Mouse (Mus musculus) cerebellum, adult 2 months (tissue): ENCODE results near the gene Dnah14. TPM values are rescaled to one million over a fixed set of nuclear protein-coding genes. Genes with fewer than 3 reads are reported as not detected.

ENCODE experiments used
- DNase-seq, 2 experiments: peaks; one replicate each; pipeline ENCODE4 v3.0.0; 2021
- H3K27ac ChIP-seq: fragments of 200-500 bp; 2 replicates; pipeline ENCODE4 v1.5.1; 2012; ENCODE audit warnings: low read length, control low read depth, inconsistent platforms; ENCODE audit not compliant: insufficient read depth
- H3K27me3 ChIP-seq: fragments of 200-500 bp; 2 replicates; pipeline ENCODE4 v1.6.1; 2012; ENCODE audit warnings: inconsistent platforms, mild to moderate bottlenecking, low read length, moderate library complexity; ENCODE audit not compliant: control insufficient read depth, insufficient read depth
- H3K4me1 ChIP-seq: fragments of 200-500 bp; 2 replicates; pipeline ENCODE4 v1.6.1; 2011; ENCODE audit warnings: low read length; ENCODE audit not compliant: control insufficient read depth, insufficient read depth
- H3K4me3 ChIP-seq: fragments of 200-500 bp; replicated peaks from 2 replicates; pipeline ENCODE3; 2011; ENCODE audit warnings: mild to moderate bottlenecking, low read depth, low read length, control low read depth; ENCODE audit not compliant: insufficient read depth
- CTCF ChIP-seq: fragments of 200-500 bp; IDR thresholded peaks from 2 replicates; pipeline ENCODE4 v1.5.1; 2011; ENCODE audit warnings: low read depth, mild to moderate bottlenecking, control low read depth, low read length, moderate library complexity, borderline replicate concordance; ENCODE audit not compliant: insufficient read depth
- POLR2A ChIP-seq: fragments of 200-500 bp; IDR thresholded peaks from 2 replicates; pipeline ENCODE4 v1.6.1; 2011; ENCODE audit warnings: low read length, control low read depth, borderline replicate concordance; ENCODE audit not compliant: insufficient read depth
- WGBS: fragments of 180-500 bp; shearing (Covaris S2); methylation state at CpG from one replicate; pipeline ENCODE4 v1.1.7; 2018; 5-methylcytosine and 5-hydroxymethylcytosine counted together
- polyA plus RNA-seq: library from polyadenylated mRNA; depleted of rRNA; stranded (reverse); fragments of >200 nt; gene quantifications from 2 replicates; pipeline ENCODE4 v1.2.3, GENCODE M21; 2012; rRNA removed

The Dnah14 gene
- polyA plus RNA-seq: 0.62 and 1.0 TPM in 2 replicates

GRCm38 (mm10) chr1:181576322-181576721, at the start of gene Dnah14:
Dnah14 (plus strand) TSS chr1:181576559.
- TF ChIP-seq POLR2A: no peak
- TF ChIP-seq CTCF: no peak
- Histone ChIP-seq H3K4me3 (no peak within 1 kb of the TSS), H3K27ac (no peak within 1 kb of the TSS), H3K4me1 (no peaks in the 10 kb centered on the region), H3K27me3 (no peaks in the 10 kb centered on the region)
- 76% methylated on average over 12 of the region's 12 CpGs for WGBS
- no peak for DNase-seq

DNA sequence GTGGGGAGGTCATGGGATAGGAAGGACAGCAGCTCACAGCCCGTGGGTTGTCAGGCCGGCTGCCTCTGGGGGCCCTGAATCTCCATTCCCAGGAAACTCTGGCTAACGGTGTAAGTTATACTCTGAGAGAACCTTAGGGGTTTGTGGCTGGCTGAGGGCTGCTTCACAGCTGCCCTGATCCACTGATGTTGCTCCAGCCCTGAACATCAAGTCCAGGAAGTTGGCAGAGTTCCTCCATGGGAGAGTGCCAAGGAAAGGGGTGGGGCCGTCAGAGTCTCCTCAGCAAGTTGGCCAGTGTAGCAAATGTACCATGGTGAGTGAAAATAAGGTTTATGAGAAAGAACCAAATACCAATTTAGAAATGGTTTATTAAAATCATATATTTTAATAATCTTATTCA, 47.0 kb upstream of the Dnah14 start:
- no peak overlapping the region for H3K4me3 ChIP-seq
- WGBS: 11% methylated on average over 4 of the region's 4 CpGs
- H3K27me3 ChIP-seq: no peaks in the 10 kb centered on the region
- peak in 1 of 2 experiments; percentile 20 for DNase-seq
- no peak overlapping the region for H3K27ac ChIP-seq
- no peaks in the 10 kb centered on the region for H3K4me1 ChIP-seq
- TF ChIP-seq POLR2A: no peak
- no peak for TF ChIP-seq CTCF

- TF ChIP-seq POLR2A: no peak
- TF ChIP-seq CTCF: no peak
- no peak overlapping the region for H3K4me3 ChIP-seq
- H3K27ac ChIP-seq: no peak overlapping the region
- no peaks in the 10 kb centered on the region for H3K4me1 ChIP-seq
- WGBS: 34% methylated on average over 10 of the region's 10 CpGs
- no peaks in the 10 kb centered on the region for H3K27me3 ChIP-seq
- DNase-seq: no peak
Observed at GRCm38 (mm10) chr1:181535165-181535873, 41.0 kb upstream of the Dnah14 start.

GRCm38 (mm10) chr1:181537627-181538525, 38.5 kb upstream of the Dnah14 start:
- WGBS: 70% methylated on average over 9 of the region's 9 CpGs

GRCm38 (mm10) chr1:181539846-181540769, 36.3 kb upstream of the Dnah14 start:
- DNase-seq: no peak
- Histone ChIP-seq H3K27ac (no peak overlapping the region), H3K4me3 (no peak overlapping the region), H3K4me1 (peaks cover 1% of the 10 kb centered on the region; the same call in 1 of the 2 replicates), H3K27me3 (no peaks in the 10 kb centered on the region)
- WGBS: 66% methylated on average over 22 of the region's 22 CpGs
- TF ChIP-seq CTCF: no peak
- TF ChIP-seq POLR2A: no peak

More at GRCm38 (mm10) chr1:181537627-181538525, 38.5 kb upstream of the Dnah14 start:
- Histone ChIP-seq H3K27ac (no peak overlapping the region), H3K4me1 (no peaks in the 10 kb centered on the region), H3K27me3 (no peaks in the 10 kb centered on the region), H3K4me3 (no peak overlapping the region)
- no peak for DNase-seq
- TF ChIP-seq CTCF: no peak
- no peak for TF ChIP-seq POLR2A

DNA sequence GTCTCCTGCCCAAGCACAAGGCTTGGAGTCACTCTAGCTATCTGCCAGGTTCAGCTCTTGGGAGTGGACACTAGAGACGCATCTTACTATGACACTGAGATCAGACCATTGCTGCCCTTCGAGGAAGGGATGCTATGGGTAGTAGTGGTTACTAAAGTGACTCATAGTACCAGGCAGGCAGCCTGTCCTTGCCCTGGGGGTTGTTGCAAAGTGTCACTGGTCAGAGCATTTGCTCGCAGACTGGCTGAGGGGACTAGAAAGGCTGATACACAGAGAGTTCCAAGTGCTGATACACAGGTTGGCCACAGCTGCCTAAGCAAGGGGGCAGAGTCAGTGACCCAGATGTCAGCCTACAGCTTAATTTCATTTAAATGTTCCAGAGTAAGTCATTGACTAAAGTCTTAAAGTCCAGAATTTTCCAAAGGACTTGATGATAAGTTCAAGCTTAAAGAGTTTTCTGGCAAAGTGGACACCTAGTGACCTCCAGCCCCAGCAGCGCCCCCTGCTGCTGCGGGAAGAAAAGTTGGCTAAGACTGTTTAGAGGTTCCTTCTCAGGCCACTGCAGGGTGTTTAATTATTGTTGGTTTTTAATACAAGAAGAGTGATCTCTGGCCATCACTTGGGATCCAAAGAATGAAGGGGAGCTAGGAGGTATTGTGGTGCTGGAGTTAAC, 32.5 kb upstream of the Dnah14 start:
- H3K27ac ChIP-seq: no peak overlapping the region
- H3K27me3 ChIP-seq: no peaks in the 10 kb centered on the region
- DNase-seq: peak in 1 of 2 experiments; percentile 14
- TF ChIP-seq POLR2A (no peak), CTCF (peak; percentile 11; the same call in 1 of the 2 replicates)
- WGBS: 84% methylated on average over 5 of the region's 5 CpGs
- H3K4me1 ChIP-seq: peaks cover 3% of the 10 kb centered on the region; the same call in 1 of the 2 replicates
- no peak overlapping the region for H3K4me3 ChIP-seq

DNA sequence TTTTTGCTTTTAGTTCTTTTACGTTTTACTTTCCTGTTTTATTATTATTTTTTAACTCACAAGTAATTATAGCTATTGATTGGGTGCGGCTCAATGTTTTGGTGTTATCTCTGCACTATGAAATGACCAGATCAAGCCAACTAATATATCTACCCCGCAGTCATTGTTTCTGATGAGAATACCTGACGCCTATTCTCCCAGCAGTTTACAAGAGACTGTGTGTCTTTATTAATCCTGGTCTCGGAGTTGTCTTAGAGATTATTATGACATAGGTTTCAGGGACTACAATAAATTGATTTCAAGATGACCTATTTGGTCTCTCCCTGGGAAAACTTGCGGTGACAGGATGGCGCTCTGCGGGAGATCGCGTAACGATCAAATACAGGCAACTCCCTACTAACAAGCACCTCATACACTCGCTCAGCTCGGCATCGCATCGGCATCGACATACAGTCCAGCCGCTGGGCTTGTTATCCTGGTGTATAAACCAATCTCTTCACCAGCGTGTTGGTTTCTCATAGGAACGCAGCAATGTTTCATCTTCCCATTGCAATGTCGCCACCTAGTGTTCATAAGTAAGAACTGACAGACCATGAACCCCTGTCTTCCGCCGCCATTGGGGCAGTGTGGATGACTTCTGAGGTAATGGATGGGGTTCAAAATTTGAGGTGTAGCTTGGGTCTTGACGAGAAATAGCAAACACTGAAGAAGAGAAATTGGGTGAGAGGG, 31.2 kb upstream of the Dnah14 start:
- WGBS: 24% methylated on average over 23 of the region's 23 CpGs

More for the DNA sequence above, 31.2 kb upstream of the Dnah14 start:
- Histone ChIP-seq H3K27ac (no peak overlapping the region), H3K4me3 (peak overlapping the region; percentile 15), H3K27me3 (no peaks in the 10 kb centered on the region), H3K4me1 (peaks cover 3% of the 10 kb centered on the region; the same call in 1 of the 2 replicates)
- TF ChIP-seq CTCF (peak; percentile 85), POLR2A (no peak)
- peak; percentile 67 to 68 for DNase-seq
